Mouse (Mus musculus) hindbrain, embryonic 11.5 days (tissue): ENCODE measurements around the gene Sh2b3. TPM values are rescaled to one million over a fixed set of nuclear protein-coding genes. Genes with fewer than 3 reads are reported as not detected.
"Not testable (repeated sequence)": the region's sequence is repeated elsewhere in the genome, so short reads cannot be mapped to it uniquely, and the experiment has no call there.

Experiments used
- ATAC-seq: fragments of 200-750 bp; cut with Nextera tagmentation; 2 replicates; pipeline ENCODE4 v1.8.0; 2017; ENCODE audit warnings: mild to moderate bottlenecking, moderate TSS enrichment, moderate library complexity; ENCODE audit not compliant: low FRiP score
- DNase-seq: peaks from one replicate; pipeline ENCODE4 v3.0.0-alpha.2; 2015; ENCODE audit warnings: low spot score
- H3K27ac ChIP-seq: fragments of 300-500 bp; sonication (generic); 2 replicates; pipeline ENCODE4 v1.5.1; 2014; ENCODE audit warnings: mild to moderate bottlenecking, low read depth, low read length
- H3K27me3 ChIP-seq: fragments of 300-500 bp; sonication (generic); 2 replicates; pipeline ENCODE4 v1.6.1; 2014; ENCODE audit warnings: mild to moderate bottlenecking, low read length, moderate library complexity, mixed read lengths; ENCODE audit not compliant: control insufficient read depth, insufficient read depth
- H3K36me3 ChIP-seq: fragments of 300-500 bp; sonication (generic); 2 replicates; pipeline ENCODE4 v1.6.1; 2014; ENCODE audit warnings: mild to moderate bottlenecking, low read length, moderate library complexity, mixed read lengths; ENCODE audit not compliant: control insufficient read depth, insufficient read depth
- H3K4me1 ChIP-seq: fragments of 300-500 bp; sonication (generic); replicated peaks from 2 replicates; pipeline ENCODE4 v1.6.1; 2014; ENCODE audit warnings: low read length, mixed read lengths; ENCODE audit not compliant: control insufficient read depth, insufficient read depth
- H3K4me2 ChIP-seq: fragments of 300-500 bp; sonication (generic); replicated peaks from 2 replicates; pipeline ENCODE4 v1.6.1; 2014; ENCODE audit warnings: mild to moderate bottlenecking, low read depth, low read length
- H3K4me3 ChIP-seq: fragments of 300-500 bp; sonication (generic); 2 replicates; pipeline ENCODE4 v1.5.1; 2014; ENCODE audit warnings: low read depth, low read length
- H3K9ac ChIP-seq: fragments of 300-500 bp; sonication (generic); 2 replicates; pipeline ENCODE4 v1.6.1; 2014; ENCODE audit warnings: low read depth, low read length
- H3K9me3 ChIP-seq: fragments of 300-500 bp; sonication (generic); 2 replicates; pipeline ENCODE4 v1.6.1; 2016; ENCODE audit warnings: low read length; ENCODE audit not compliant: control insufficient read depth
- WGBS: fragments of 180-500 bp; shearing (Covaris S2); extraction: QIAGEN DNeasy Blood & Tissue Kit; methylation state at CpG from one replicate; pipeline ENCODE4 v1.1.7; 2014; 5-methylcytosine and 5-hydroxymethylcytosine counted together
- polyA plus RNA-seq: library from polyadenylated mRNA; unstranded; fragments of >200 nt; fragmentation: Nextera tagmentation; extraction: Ambion mirVana; gene quantifications from 2 replicates; pipeline ENCODE4 v1.2.1, GENCODE M21; 2014

Sh2b3 gene
- polyA plus RNA-seq, 1 experiment from 2014 or later, result 8.4 TPM

GRCm38 (mm10) chr5:121849478-121850349, 12.3 kb upstream of the Sh2b3 start:
- 43% methylated on average over 20 of the region's 20 CpGs for whole genome bisulfite sequencing
- H3K9me3 ChIP-seq, result no peaks in the 10 kb centered on the region
- peak overlapping the region; percentile 66 for H3K4me3 ChIP-seq
- H3K4me2 ChIP-seq, result peak overlapping the region; percentile 66
- DNase-seq (no peak), ATAC-seq (no peak)
- H3K9ac ChIP-seq, result peak overlapping the region; percentile 72
- peaks cover 7% of the 10 kb centered on the region; the same call in 1 of the 2 replicates for H3K36me3 ChIP-seq
- no peak overlapping the region for H3K27ac ChIP-seq
- peaks cover 21% of the 10 kb centered on the region for H3K4me1 ChIP-seq
- peaks cover 6% of the 10 kb centered on the region for H3K27me3 ChIP-seq

- peak within 1 kb of the TSS; percentile 66 for H3K4me2 ChIP-seq
- H3K27ac ChIP-seq, result peak within 1 kb of the TSS; percentile 60
- H3K36me3 ChIP-seq, result peaks cover 7% of the 10 kb centered on the region; the same call in 1 of the 2 replicates
- no peaks in the 10 kb centered on the region for H3K9me3 ChIP-seq
- 0% methylated on average over 30 of the region's 42 CpGs for WGBS
- H3K4me3 ChIP-seq, result peak within 1 kb of the TSS; percentile 66
- H3K9ac ChIP-seq, result peak within 1 kb of the TSS; percentile 72
- peaks cover 11% of the 10 kb centered on the region for H3K27me3 ChIP-seq
- DNase-seq (peak; percentile 95), ATAC-seq (peak; percentile 90)
- H3K4me1 ChIP-seq, result peaks cover 19% of the 10 kb centered on the region
Observed at GRCm38 (mm10) chr5:121848743-121849142, 11.3 kb upstream of the Sh2b3 start, which contains the start of gene Pheta1. TSS of gene Pheta1 (plus strand) at chr5:121848984.

DNA sequence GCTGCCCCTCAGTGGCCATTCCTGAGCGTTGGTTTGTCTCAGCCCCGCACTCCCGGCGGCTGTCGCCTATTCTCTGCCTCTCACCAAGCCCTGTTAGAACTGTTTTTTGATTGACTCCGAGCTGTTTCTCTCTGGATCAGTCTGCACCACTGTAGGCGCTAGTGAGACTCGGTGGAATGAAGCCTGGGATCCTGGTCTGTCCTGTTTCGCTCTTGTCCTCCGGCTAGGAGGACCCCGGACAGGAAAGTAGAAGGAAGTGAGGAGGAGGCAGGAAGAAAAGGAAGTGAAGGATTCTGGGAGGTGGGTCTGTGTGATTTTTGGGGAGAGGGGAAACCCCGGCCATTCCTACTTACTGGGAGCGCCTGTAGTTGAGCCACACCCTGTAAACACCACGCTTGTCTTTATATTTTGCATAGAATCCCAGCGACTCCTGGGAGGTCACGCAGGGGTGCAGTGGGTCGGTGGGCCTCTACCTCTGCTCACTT, 10.6 kb upstream of the Sh2b3 start:
- H3K4me3 ChIP-seq, result peak overlapping the region; percentile 66
- ATAC-seq (peak; percentile 39; the same call in 1 of the 2 replicates), DNase-seq (peak; percentile 71)
- H3K27ac ChIP-seq, result peak overlapping the region; percentile 60
- peak overlapping the region; percentile 66 for H3K4me2 ChIP-seq
- H3K36me3 ChIP-seq, result peaks cover 7% of the 10 kb centered on the region; the same call in 1 of the 2 replicates
- WGBS, result 0% methylated on average over 17 of the region's 17 CpGs
- H3K9ac ChIP-seq, result peak overlapping the region; percentile 72
- no peaks in the 10 kb centered on the region for H3K9me3 ChIP-seq
- H3K27me3 ChIP-seq, result peaks cover 18% of the 10 kb centered on the region
- H3K4me1 ChIP-seq, result peaks cover 19% of the 10 kb centered on the region

GRCm38 (mm10) chr5:121847269-121847668, 9.8 kb upstream of the Sh2b3 start:
- DNase-seq, H3K4me3 ChIP-seq, H3K4me2 ChIP-seq, ATAC-seq, H3K27ac ChIP-seq, H3K9me3 ChIP-seq, H3K36me3 ChIP-seq, H3K9ac ChIP-seq: not testable (repeated sequence)
- WGBS, result 87% methylated on average over 3 of the region's 3 CpGs
- peaks cover 19% of the 10 kb centered on the region for H3K4me1 ChIP-seq
- H3K27me3 ChIP-seq, result peaks cover 20% of the 10 kb centered on the region

DNA sequence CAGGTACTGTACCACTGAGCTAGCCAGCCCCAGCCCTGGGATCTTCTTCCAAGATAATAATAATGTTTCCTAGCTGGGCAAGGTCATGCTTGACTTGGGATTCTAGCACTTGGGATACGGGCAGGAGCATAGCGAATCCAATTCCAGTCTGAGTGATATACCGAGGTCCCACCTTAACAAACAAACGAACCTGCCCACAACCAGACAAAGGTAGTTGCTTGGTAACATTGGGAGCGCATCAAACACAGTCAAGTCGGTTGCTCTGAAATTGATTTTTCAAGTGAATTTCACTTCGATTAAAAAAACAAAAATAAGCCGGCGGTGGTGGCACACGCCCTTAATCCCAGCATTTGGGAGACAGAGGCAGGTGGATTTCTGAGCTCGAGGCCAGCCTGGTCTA, 8.9 kb upstream of the Sh2b3 start:
- WGBS, result 78% methylated on average over 11 of the region's 11 CpGs
- Histone ChIP-seq H3K4me1 (peaks cover 19% of the 10 kb centered on the region), H3K27me3 (peaks cover 27% of the 10 kb centered on the region)

GRCm38 (mm10) chr5:121845361-121845760, 7.9 kb upstream of the Sh2b3 start:
- DNase-seq, result no peak
- 34% methylated on average over 4 of the region's 4 CpGs for WGBS

More for the DNA sequence above, 8.9 kb upstream of the Sh2b3 start:
- no peak overlapping the region for H3K9ac ChIP-seq
- ATAC-seq (no peak), DNase-seq (no peak)
- H3K27ac ChIP-seq, result no peak overlapping the region
- H3K36me3 ChIP-seq, result no peaks in the 10 kb centered on the region
- no peak overlapping the region for H3K4me2 ChIP-seq
- no peaks in the 10 kb centered on the region for H3K9me3 ChIP-seq
- no peak overlapping the region for H3K4me3 ChIP-seq

DNA sequence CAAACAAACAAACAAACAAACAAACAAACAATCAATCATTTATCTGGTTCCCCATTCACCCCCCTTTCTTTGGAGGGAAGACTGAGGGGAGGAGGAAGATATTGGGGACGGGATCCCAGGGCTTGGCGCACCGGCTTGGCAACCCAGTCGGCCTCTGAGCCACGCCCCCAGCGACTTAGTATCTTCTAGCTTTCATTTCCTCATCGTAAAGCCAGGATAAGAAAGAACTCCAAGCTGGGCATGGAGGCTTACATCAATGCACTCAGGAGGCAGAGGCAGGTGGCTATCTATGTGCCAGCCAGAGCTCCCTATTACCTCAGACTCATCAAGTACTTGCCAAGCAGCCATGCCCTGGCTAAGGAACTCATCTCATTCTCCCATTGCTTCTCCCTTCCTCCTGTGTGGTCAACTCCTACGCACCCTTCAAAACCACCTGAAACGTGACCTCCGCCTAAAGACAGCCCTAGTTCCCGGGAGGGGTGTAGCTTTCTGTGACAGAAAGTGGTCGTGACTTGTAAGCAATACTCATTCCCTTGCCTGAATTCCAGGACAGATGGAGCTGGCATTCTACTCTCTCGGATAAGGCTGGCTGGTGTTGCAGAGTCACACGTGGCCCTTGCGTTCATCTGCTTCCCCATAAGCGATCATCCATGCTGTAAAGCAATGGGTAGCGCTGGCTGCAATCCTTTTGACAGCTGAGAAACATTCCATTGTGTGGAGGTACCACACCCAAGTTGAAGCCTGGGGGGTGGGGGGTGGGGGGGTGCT, 5.9 kb upstream of the Sh2b3 start:
- Histone ChIP-seq H3K4me1 (peaks cover 5% of the 10 kb centered on the region), H3K27ac (no peak overlapping the region), H3K36me3 (no peaks in the 10 kb centered on the region), H3K4me3 (peak overlapping the region; percentile 36; the same call in 1 of the 2 replicates), H3K9me3 (no peaks in the 10 kb centered on the region), H3K9ac (no peak overlapping the region; the same call in 1 of the 2 replicates), H3K4me2 (peak overlapping the region; percentile 73), H3K27me3 (peaks cover 39% of the 10 kb centered on the region)
- 10% methylated on average over 17 of the region's 17 CpGs for WGBS
- ATAC-seq (peak; percentile 41; the same call in 1 of the 2 replicates), DNase-seq (no peak)

More at GRCm38 (mm10) chr5:121845361-121845760, 7.9 kb upstream of the Sh2b3 start:
- H3K36me3 ChIP-seq, result no peaks in the 10 kb centered on the region
- H3K4me1 ChIP-seq, result peaks cover 13% of the 10 kb centered on the region
- H3K4me2 ChIP-seq, result no peak overlapping the region
- H3K9me3 ChIP-seq, result no peaks in the 10 kb centered on the region
- H3K27me3 ChIP-seq, result peaks cover 27% of the 10 kb centered on the region
- H3K4me3 ChIP-seq, result no peak overlapping the region
- no peak overlapping the region for H3K9ac ChIP-seq
- no peak overlapping the region for H3K27ac ChIP-seq
- ATAC-seq, result no peak

- ATAC-seq (peak; percentile 65), DNase-seq (peak; percentile 90)
- 1% methylated on average over 33 of the region's 33 CpGs for WGBS
- no peaks in the 10 kb centered on the region for H3K36me3 ChIP-seq
- peaks cover 44% of the 10 kb centered on the region for H3K27me3 ChIP-seq
- H3K27ac ChIP-seq, result no peak overlapping the region
- H3K4me1 ChIP-seq, result peaks cover under 1% of the 10 kb centered on the region; the same call in 1 of the 2 replicates
- peak overlapping the region; percentile 73 for H3K4me2 ChIP-seq
- peak overlapping the region; percentile 36 for H3K4me3 ChIP-seq
- peak overlapping the region; percentile 12; the same call in 1 of the 2 replicates for H3K9ac ChIP-seq
- no peaks in the 10 kb centered on the region for H3K9me3 ChIP-seq
Observed at GRCm38 (mm10) chr5:121842665-121843118, 5.2 kb upstream of the Sh2b3 start.
